Mouse (Mus musculus) ES-E14 (cell line): Measurements from ENCODE around the gene Adamts7. TPM values are rescaled to one million over a fixed set of nuclear protein-coding genes. Genes with fewer than 3 reads are reported as not detected.

ENCODE experiments used
- DNase-seq: peaks from one replicate; pipeline ENCODE4 v3.0.0-alpha.2; 2013; ENCODE audit warnings: low read depth, low spot score
- H3K27ac ChIP-seq: 2 replicates; pipeline ENCODE4 v1.5.1; 2012; ENCODE audit warnings: low read depth, mild to moderate bottlenecking, low read length, moderate library complexity, mixed read lengths; ENCODE audit not compliant: poor library complexity, insufficient read depth, severe bottlenecking
- H3K36me3 ChIP-seq: 2 replicates; pipeline ENCODE4 v1.6.1; 2012; ENCODE audit warnings: mild to moderate bottlenecking, low read length, moderate library complexity, mixed read lengths; ENCODE audit not compliant: control insufficient read depth, poor library complexity, insufficient read depth, severe bottlenecking
- H3K4me1 ChIP-seq, 2 experiments: fragments of 150-350 bp in 1 of 2; sonication (generic) in 1 of 2; 2 replicates each; pipeline ENCODE4 v1.6.1; 2012; ENCODE audit warnings: low read length in 2 of 2, mild to moderate bottlenecking in 1 of 2, mixed read lengths in 1 of 2; ENCODE audit not compliant: control insufficient read depth in 2 of 2, insufficient read depth in 2 of 2, poor library complexity in 1 of 2
- H3K4me3 ChIP-seq, 2 experiments: fragments of 150-350 bp in 1 of 2; sonication (generic) in 1 of 2; 2 replicates each; pipeline ENCODE4 v1.5.1; 2012; ENCODE audit warnings: low read length in 2 of 2, low read depth in 1 of 2, mild to moderate bottlenecking in 1 of 2, mixed read lengths in 1 of 2; ENCODE audit not compliant: insufficient read depth in 1 of 2, poor library complexity in 1 of 2, severe bottlenecking in 1 of 2
- H3K9ac ChIP-seq: 2 replicates; pipeline ENCODE4 v1.6.1; 2012; ENCODE audit warnings: low read depth, mild to moderate bottlenecking, low read length, mixed read lengths; ENCODE audit not compliant: poor library complexity, insufficient read depth, severe bottlenecking
- H3K9me3 ChIP-seq: fragments of 150-350 bp; sonication (generic); 2 replicates; pipeline ENCODE4 v1.6.1; 2012; ENCODE audit warnings: low read depth, mild to moderate bottlenecking, low read length; ENCODE audit not compliant: control insufficient read depth, insufficient read depth
- CHD2 ChIP-seq: IDR thresholded peaks from 2 replicates; pipeline ENCODE4 v1.6.1; 2014; ENCODE audit warnings: mild to moderate bottlenecking, low read depth, low read length, inconsistent platforms
- HCFC1 ChIP-seq: IDR thresholded peaks from 2 replicates; pipeline ENCODE4 v1.6.1; 2012; ENCODE audit warnings: low read length, inconsistent platforms, borderline replicate concordance; ENCODE audit not compliant: insufficient read depth
- MAFK ChIP-seq: IDR thresholded peaks from 2 replicates; pipeline ENCODE4 v1.6.1; 2014; ENCODE audit warnings: mild to moderate bottlenecking, low read depth, low read length, inconsistent platforms; ENCODE audit not compliant: insufficient read depth
- ZC3H11A ChIP-seq: IDR thresholded peaks from 2 replicates; pipeline ENCODE4 v1.6.1; 2012; ENCODE audit warnings: low read depth, mild to moderate bottlenecking, inconsistent platforms, low read length, borderline replicate concordance
- ZNF384 ChIP-seq: IDR thresholded peaks from 2 replicates; pipeline ENCODE4 v1.6.1; 2012; ENCODE audit warnings: low read depth, low read length, inconsistent platforms
- in situ Hi-C, 2 experiments: fragments of 600-800 bp; cut with MboI; formaldehyde crosslinking; loops; one replicate each; pipeline ENCODE4 v1.15.1; 2025; ENCODE audit warnings: low sequenced_read_pairs in 2 of 2, inconsistent platforms in 1 of 2; ENCODE audit not compliant: unreplicated experiment in 2 of 2
- total RNA-seq: library from RNA; depleted of rRNA; stranded (reverse); fragments of 300-350 nt; gene quantifications from 2 replicates; pipeline ENCODE4 v1.2.3, GENCODE M21; 2012

Gene Adamts7
- total RNA-seq, 1 experiment, result 9.5 TPM

DNA sequence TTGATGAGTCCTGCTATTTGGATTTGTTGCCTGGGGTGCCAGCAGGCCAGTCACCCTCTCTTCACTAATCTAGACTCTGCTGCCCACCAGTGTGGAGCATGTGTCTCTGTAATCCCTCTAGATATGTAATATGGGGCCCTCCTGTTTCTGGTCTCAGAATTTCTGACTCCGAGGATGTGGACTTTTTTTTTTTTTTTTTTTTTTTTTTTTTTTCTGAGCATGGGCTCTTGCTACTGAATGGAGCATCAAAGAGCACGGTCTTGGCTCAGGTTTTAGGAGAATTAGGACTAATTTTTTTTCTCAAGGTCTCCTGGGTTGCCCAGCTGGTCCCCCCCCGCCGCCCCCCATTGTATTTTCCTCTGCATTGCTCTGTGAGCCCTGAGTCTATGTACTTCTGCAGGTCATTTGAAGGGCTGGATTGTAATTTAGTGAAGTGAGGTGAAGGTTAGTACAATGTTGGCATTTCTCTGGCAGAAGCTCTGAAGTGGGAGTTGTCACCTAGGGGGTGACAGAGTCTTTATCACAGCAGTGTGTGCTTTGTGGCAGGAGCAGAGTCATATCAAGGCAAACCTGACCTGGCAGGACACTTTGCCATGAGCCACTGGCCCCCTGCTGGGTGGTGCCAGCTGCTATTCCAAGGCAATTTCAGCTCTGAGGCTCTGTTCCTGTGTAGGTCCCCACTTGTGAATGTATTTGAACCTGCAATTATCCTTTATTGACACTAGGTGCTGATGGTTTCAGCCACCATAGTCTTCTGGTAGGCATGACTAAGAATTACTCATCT is 2.0 kb downstream of the Adamts7 start:
- 0 out of 4 replicates have a peak, but pooled peaks cover 0 to 2% of the 10 kb centered on the region in 2 experiments for H3K4me1 ChIP-seq
- H3K9ac ChIP-seq, result no peak overlapping the region
- H3K4me3 ChIP-seq, result no peak overlapping the region
- H3K9me3 ChIP-seq, result no peaks in the 10 kb centered on the region
- TF ChIP-seq ZNF384 (no peak), CHD2 (no peak), ZC3H11A (no peak), HCFC1 (no peak), MAFK (no peak)
- H3K36me3 ChIP-seq, result no peaks in the 10 kb centered on the region
- in situ Hi-C loops, result no loop called here
- H3K27ac ChIP-seq, result no peak overlapping the region
- no peak for DNase-seq

DNA sequence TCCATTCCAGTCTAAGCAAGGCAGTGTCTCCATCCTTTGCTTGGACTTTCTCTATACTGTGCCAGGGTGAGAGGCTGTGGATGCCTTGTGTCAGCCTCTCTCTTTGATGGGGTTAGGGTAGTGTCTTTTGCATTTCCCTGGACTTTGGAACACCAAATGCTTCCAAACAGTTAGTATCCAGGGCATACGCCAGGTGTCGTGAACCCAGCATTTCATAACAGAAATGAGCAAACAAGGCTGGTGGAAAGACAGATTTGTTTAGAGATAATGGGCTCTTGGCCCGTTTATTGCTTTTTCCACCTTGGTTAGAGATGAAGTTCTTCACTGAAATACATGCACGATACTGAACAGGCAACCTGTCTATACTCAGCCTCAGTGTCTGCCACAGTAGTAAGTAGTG is 2.7 kb downstream of the Adamts7 start:
- Histone ChIP-seq H3K9ac (no peak overlapping the region), H3K27ac (no peak overlapping the region), H3K4me1 (0 out of 4 replicates have a peak, but pooled peaks cover 0 to 2% of the 10 kb centered on the region in 2 experiments), H3K36me3 (no peaks in the 10 kb centered on the region), H3K4me3 (no peak overlapping the region), H3K9me3 (no peaks in the 10 kb centered on the region)
- in situ Hi-C loops, result no loop called here
- DNase-seq, result no peak
- TF ChIP-seq CHD2, result no peak
- TF ChIP-seq HCFC1, result no peak
- no peak for TF ChIP-seq MAFK
- TF ChIP-seq ZNF384, result no peak
- no peak for TF ChIP-seq ZC3H11A

DNA sequence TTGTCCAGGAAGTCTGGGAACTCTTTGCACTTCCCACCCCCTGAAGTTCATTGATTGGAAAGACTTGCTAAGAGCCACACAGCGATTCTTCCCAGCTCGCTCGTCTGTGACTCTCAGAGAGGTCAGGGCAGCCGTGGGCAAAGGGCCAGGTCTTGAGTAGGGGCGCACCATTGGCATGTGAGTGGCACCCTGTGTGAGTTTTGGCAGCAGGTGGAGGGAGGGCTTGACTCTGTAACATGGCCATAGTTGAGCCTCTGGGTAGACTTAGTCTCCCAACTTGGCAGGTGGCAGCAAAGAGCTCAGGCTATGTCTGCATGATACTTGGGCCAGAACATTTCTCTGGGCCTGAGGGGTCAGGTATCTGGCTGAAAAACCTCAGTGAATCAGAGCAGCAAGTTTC is 3.7 kb downstream of the Adamts7 start:
- no peak for TF ChIP-seq CHD2
- no peak for TF ChIP-seq ZNF384
- TF ChIP-seq MAFK, result no peak
- no peak for TF ChIP-seq ZC3H11A
- DNase-seq, result no peak
- no peak overlapping the region for H3K9ac ChIP-seq
- no peak overlapping the region for H3K27ac ChIP-seq
- in situ Hi-C loops, result no loop called here
- 0 out of 4 replicates have a peak, but pooled peaks cover 0 to 2% of the 10 kb centered on the region in 2 experiments for H3K4me1 ChIP-seq
- no peaks in the 10 kb centered on the region for H3K9me3 ChIP-seq
- no peaks in the 10 kb centered on the region for H3K36me3 ChIP-seq
- H3K4me3 ChIP-seq, result no peak overlapping the region

DNA sequence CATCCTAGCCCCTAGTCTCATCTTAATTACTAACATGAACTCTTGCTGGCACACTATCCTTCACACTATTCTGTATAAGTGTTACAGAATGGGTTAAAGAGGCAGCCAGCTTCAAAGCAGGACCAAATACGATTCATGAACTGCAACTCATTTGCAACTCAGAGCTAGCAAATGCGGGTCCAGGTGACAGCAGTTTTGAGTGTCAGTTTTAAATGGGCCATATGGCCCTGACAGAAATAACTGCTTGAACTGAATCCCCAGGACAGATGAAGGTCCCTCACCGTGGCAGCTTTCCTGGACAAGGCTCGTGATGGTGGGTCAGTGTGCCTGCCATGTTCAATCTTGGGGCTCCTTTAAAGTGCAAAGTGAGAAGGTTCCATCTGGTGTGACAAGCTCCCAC is 7.1 kb downstream of the Adamts7 start:
- TF ChIP-seq HCFC1, result no peak
- no peak for TF ChIP-seq CHD2
- TF ChIP-seq ZC3H11A, result no peak
- TF ChIP-seq MAFK, result no peak
- TF ChIP-seq ZNF384, result no peak
- DNase-seq, result no peak

More for the DNA sequence above, 7.1 kb downstream of the Adamts7 start:
- peaks cover 0 to 2% of the 10 kb centered on the region in 2 experiments; a peak in 1 of 4 replicates for H3K4me1 ChIP-seq
- no peak overlapping the region for H3K4me3 ChIP-seq
- H3K27ac ChIP-seq, result no peak overlapping the region
- no peaks in the 10 kb centered on the region for H3K36me3 ChIP-seq
- in situ Hi-C loops, result no loop called here
- no peaks in the 10 kb centered on the region for H3K9me3 ChIP-seq
- no peak overlapping the region for H3K9ac ChIP-seq
